ENCODE assay signal across 10 mouse cellular contexts in genomic region chr12:15078615-15079014, GRCm38 (mm10).
DNase-seq lines count a peak whose midpoint lies in the region; ATAC-seq and TF ChIP-seq lines count a peak whose summit lies in the region.
"Had no signal": no experiment of that assay in that cellular context is flagged by ENCODE, and none has a peak within 500 bp of the region (broad histone marks: within the 10 kb centered on the region; RNA-seq: fewer than 3 reads in every experiment).

No protein-coding gene starts in this region.

- H3K27ac ChIP-seq in heart, postnatal 0 days (ENCODE audit: low read depth): no peak overlapping the region
- H3K27ac ChIP-seq: embryonic facial prominence, embryonic 12.5 days had no signal

- H3K9ac ChIP-seq in heart, postnatal 0 days (replicated peaks; ENCODE audit: low read depth, low read length): no peak overlapping the region
- H3K9ac ChIP-seq: embryonic facial prominence, embryonic 12.5 days; liver, postnatal 0 days had no signal

- no peaks in the 10 kb centered on the region for H3K27me3 ChIP-seq in heart, postnatal 0 days (ENCODE audit: control insufficient read depth, insufficient read depth, low read length)
- no peaks in the 10 kb centered on the region for H3K27me3 ChIP-seq in E14TG2a.4 (ENCODE audit: insufficient read depth, low read length)
- H3K27me3 ChIP-seq: embryonic facial prominence, embryonic 12.5 days had no signal

- H3K4me3 ChIP-seq in heart, postnatal 0 days (ENCODE audit: low read depth, low read length): no peak overlapping the region
- H3K4me3 ChIP-seq in E14TG2a.4 (replicated peaks; ENCODE audit: low read length): no peak overlapping the region
- H3K4me3 ChIP-seq: embryonic facial prominence, embryonic 12.5 days had no signal

- WGBS in heart, postnatal 0 days: 46% methylated on average over 2 of the region's 2 CpGs

- no peaks in the 10 kb centered on the region for H3K36me3 ChIP-seq in heart, postnatal 0 days (replicated peaks; ENCODE audit: control insufficient read depth, insufficient read depth, low read length)
- H3K36me3 ChIP-seq in E14TG2a.4 (ENCODE audit: insufficient read depth, low read length): no peaks in the 10 kb centered on the region
- H3K36me3 ChIP-seq: embryonic facial prominence, embryonic 12.5 days had no signal

- DNase-seq in heart, postnatal 0 days (ENCODE audit: low spot score): no peak
- no peak for DNase-seq in heart, postnatal 10 days
- DNase-seq in embryo, embryonic 9.5 days (ENCODE audit: extremely low spot score): peak; percentile 36
- DNase-seq in left cerebral cortex, postnatal 4 days: peak; percentile 34
- no peak for DNase-seq in spleen, adult 18-20 months
- no peak for DNase-seq in testis, postnatal 14 days (ENCODE audit: low spot score)
- no peak for DNase-seq in cerebellum, postnatal 36 days
- DNase-seq: liver, postnatal 0 days had no signal

- H3K4me2 ChIP-seq in heart, postnatal 0 days (ENCODE audit: low read depth, low read length): no peak overlapping the region
- H3K4me2 ChIP-seq: embryonic facial prominence, embryonic 12.5 days had no signal

- no peak for ATAC-seq in heart, postnatal 0 days (ENCODE audit: insufficient read depth, low read depth)
- ATAC-seq: liver, postnatal 0 days had no signal

- H3K4me1 ChIP-seq in heart, postnatal 0 days (ENCODE audit: control insufficient read depth, insufficient read depth): no peaks in the 10 kb centered on the region
- no peaks in the 10 kb centered on the region for H3K4me1 ChIP-seq in E14TG2a.4 (replicated peaks; ENCODE audit: low read depth, low read length)
- H3K4me1 ChIP-seq: embryonic facial prominence, embryonic 12.5 days had no signal

- no peaks in the 10 kb centered on the region for H3K9me3 ChIP-seq in heart, postnatal 0 days (replicated peaks; ENCODE audit: control insufficient read depth, low read length)
- no peaks in the 10 kb centered on the region for H3K9me3 ChIP-seq in E14TG2a.4 (ENCODE audit: low read length)
- H3K9me3 ChIP-seq: embryonic facial prominence, embryonic 12.5 days had no signal

- TF ChIP-seq EP300 in heart, postnatal 0 days (IDR thresholded peaks at IDR 0.05; ENCODE audit: low read depth): no peak

- intact Hi-C loops in heart, postnatal 10 days (cut with DNase I): no loop called here
- intact Hi-C loops in left cerebral cortex, postnatal 4 days (cut with DNase I): loop anchor here (10.0 kb wide), 1 partner anchor 924 kb away; the partner anchor contains the start of gene Fam84a

- TF ChIP-seq CTCF in heart, postnatal 0 days (IDR thresholded peaks at IDR 0.05; ENCODE audit: low read depth): peak; percentile 46
- TF ChIP-seq CTCF in E14TG2a.4 (conservative IDR thresholded peaks at IDR 0.05; ENCODE audit: low read length): peak; percentile 66

Comparison
In these comparisons a context has a peak if more than half of its experiments do, and no peak if none do; other contexts are left out.
1. DNase-seq: peak in embryo, embryonic 9.5 days (single experiment) and left cerebral cortex, postnatal 4 days (single experiment); none in heart, postnatal 0 days (single experiment), heart, postnatal 10 days (0 of 2), spleen, adult 18-20 months (0 of 2), testis, postnatal 14 days (single experiment) and cerebellum, postnatal 36 days (0 of 2).